Mouse (Mus musculus): ENCODE data around the gene Sh2d1b1.
A peak's percentile ranks its signal among the peaks of the same experiment; 100 is the strongest.
"Not testable (repeated sequence)": the region's sequence is repeated elsewhere in the genome, so short reads cannot be mapped to it uniquely, and the experiment has no call there.

The Sh2d1b1 gene

DNA sequence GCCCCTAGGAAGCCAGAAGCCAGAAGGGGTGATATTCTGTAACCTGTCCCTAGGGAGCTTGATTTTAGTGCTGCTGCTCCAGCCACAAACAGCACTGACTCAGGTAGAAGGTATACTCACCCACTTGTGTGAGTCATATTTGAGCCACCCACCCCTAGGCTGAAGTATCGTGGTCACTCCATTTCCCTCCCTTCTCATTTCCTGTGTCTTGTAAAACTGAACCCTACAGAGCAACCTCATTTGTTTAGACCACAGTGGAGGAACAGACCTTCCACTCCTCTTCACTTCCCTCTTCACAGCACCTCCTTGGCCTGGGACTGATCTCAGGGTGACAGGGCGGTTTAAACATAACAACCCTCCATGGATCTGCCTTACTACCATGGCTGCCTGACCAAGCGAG lies at the start of gene Sh2d1b1:
Sh2d1b1 (plus strand) TSS at position 305 of the 400 bp plus-strand sequence.
- DNase-seq (ENCODE audit: low spot score): no peak

DNA sequence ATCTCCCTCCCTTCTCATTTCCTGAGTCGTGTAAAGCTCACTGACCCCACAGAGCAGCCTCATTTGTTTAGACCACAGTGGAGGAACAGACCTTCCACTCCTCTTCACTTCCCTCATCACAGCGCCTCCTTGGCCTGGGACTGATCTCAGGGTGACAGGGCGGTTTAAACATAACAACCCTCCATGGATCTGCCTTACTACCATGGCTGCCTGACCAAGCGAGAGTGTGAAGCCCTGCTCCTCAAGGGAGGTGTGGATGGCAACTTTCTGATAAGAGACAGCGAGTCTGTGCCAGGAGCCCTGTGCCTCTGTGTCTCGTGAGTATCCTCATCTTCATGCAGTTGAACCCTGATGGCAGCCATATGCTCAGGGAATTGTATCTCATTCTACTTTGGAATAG lies 44.4 kb upstream of the Sh2d1b1 start, which contains the start of gene Sh2d1b2:
Sh2d1b2 (plus strand) TSS at position 62 of the 400 bp plus-strand sequence.
- DNase-seq (ENCODE audit: low spot score): not testable (repeated sequence)

DNA sequence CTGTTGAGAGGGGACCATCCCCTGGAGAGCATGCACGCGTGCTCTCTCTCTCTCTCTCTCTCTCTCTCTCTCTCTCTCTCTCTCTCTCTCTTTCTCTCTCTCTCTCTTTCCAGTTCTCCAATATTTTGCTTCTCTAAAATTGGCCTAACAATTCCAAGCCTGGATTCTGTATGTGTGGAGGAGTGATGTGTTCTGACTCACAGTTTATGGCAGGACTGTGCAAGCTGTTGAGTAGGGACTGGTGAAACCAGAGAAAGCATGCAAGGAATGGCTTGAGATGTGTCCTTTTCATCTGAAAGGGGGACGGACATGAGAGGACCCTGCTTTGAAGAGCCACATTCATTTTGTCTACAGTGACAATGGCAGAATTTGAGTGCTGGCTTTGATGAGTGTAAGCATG lies 32.1 kb upstream of the Sh2d1b1 start:
- no peak for DNase-seq (ENCODE audit: low spot score)

DNA sequence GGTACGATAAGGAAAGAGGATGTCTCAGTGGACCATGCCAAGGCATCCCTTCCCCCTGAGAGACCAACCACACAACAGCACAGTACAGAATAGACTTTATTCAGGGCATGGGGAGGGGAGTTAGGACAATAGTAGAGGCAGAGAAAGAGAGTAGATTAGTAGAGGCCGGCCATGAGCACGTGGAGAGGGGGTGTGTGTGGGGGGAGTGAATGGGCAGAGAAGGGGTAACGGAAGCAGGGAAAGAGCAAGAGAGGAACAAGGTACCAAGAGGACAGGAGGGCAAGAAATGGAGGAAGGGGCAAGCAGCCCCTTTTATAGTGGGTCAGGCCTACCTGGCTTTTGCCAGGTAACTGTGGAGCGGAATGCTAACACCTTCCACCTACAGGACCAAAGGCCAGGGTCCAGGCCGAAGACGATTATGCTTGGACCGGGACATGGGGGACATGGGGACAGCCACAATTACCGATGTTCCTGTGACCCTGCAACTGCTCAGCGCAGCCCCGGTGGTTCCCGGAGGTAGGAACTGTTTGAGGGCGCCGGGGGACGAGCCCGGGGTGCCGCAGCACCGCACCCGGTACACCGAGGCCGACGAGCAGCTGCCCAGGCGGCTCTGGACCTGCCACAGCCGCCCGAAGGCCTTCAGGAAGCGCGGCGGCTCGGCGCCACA lies 22.1 kb upstream of the Sh2d1b1 start:
- DNase-seq (ENCODE audit: low spot score): peak; percentile 3

DNA sequence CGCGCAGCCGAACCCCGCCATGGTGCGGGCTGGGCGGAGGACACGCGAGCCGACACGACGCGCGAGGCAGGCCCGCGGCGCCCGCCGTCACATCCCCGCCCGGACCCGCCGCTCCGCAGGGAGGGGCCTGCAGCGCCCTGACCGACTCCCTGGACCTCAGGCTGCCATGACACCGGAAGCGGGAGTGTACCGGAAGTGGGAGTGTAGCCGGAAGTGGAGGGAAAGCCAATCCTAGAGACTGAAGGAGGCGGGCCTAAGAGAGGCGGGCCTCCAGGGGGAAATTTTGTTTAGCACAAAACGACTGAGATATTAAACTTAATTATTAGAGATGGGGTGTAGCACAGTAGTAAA lies 21.6 kb upstream of the Sh2d1b1 start:
- peak; percentile 86 for DNase-seq (ENCODE audit: low spot score)

DNA sequence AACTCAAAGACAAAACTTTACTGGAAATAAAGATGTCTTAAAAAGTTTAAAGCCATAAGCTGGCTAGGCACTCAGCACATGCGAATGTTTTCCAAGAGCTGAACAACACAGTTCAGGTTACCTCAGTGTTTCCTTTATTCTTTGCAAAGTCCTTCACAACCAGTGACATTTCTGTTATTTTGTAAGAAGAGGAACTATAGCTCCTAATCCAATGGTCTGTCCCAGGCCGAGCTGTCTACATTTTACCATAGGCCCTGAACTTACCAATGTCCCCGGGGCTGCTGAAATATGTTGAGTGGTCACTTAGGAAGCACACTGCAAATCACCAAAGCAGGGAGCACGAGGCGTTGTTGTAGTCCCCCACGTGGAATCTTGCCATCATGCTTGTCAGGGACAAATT lies 6.8 kb upstream of the Sh2d1b1 start:
- no peak for DNase-seq (ENCODE audit: low spot score)

DNA sequence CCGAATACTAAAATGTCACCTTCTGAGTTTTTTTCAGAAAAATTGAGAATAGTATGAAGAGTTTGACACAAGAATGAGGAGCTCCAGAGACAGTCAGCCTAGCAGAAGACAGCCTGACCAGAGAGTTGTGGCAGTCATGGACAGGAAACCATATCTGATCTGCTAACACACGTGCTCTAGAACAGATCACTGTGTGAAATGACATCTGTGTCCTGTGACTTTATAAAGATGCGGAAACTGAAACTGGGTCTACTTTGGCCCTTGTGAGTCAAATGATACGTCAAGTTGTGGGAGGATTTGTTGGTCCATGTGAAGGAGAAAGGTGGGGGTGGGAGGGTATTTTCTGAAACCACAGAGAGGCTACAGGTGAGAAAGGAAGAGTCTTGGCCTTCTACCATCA lies 6.4 kb upstream of the Sh2d1b1 start:
- DNase-seq (ENCODE audit: low spot score): no peak

DNA sequence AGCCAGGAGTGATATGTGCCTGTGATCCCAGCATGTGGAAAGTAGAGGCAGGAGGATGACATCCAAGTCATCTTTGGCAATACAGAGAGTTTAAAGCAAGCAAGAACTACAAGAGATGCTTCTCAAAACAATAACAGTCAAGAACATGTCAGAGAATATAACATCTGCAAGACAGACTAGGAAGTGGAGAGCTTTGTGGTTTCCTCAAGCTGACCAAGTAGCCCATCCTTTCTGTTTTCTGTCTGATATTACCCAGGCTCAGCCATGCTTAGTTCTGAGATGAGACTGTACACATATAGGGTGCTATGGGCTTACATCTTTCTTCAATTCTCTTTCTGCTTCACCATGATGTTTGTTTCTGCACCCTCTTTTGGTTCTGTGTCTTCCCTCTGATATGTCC lies 3.9 kb upstream of the Sh2d1b1 start:
- DNase-seq (ENCODE audit: low spot score): no peak

DNA sequence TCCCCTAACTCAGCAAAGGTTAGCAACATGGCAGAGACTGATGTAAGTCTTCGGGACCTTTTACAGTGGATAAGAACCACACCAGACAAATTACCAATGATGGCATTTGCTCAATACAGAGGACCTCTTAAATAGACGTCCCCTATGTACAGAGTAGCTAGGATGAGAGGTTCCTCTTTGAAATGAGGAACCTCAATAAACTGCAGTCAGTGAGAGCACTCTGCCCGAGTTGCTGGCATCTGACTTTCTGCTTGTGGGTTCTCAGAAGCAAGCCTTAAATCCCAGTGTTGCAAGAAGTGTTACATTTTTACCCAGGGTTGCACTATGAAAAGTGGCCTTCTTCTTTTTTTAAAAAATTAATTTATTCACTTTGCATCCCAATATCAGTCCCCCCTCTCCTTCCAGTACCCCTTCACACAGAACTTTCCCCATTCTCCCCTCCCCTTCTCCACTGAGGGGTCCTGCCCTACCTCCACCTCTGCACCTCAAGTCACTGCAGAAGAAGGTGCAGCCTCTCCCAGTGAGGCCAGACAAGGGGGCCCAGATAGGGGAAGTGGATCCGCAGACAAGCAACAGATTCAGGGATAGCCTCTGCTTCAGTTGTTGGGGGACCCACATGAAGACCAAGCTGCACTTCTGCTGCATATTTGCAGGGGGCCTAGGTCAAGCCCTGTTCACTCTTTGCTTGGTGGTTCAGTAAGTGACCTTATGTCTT lies 5.5 kb downstream of the Sh2d1b1 start:
- no peak for DNase-seq (ENCODE audit: low spot score)

DNA sequence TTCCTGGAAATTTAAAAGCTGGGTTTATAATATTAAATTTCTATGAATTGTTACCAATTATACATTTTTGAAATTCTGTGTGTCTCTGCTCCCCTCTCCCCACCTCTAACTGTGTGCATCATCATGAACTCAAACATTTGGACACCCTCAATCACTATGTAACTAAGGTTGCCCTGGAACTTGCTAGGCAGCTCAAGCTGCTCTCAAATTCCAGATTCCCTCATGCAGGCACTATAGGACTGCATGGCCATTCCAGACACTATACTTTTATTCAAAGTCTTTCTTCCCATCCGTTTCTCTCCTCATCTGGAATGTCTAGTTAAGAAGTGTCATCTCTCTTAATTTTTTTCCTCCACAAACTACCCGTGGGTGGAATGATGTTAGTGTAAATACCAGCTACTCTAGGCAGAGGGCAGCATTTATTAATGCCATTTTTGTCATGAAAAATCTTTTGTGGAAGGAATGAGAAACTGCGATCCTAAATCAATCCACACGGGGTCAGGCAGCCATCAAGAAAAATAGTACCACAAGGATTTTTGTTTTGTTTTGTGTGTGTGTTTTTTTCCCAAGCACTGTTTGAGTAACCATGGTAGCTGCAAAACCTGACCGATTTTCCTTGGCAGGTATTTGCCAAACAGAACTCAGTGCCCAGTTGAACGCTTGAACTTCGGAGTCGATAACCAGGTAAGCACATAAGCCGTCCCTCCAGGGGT lies 15.3 kb downstream of the Sh2d1b1 start:
- DNase-seq (ENCODE audit: low spot score): peak; percentile 37

DNA sequence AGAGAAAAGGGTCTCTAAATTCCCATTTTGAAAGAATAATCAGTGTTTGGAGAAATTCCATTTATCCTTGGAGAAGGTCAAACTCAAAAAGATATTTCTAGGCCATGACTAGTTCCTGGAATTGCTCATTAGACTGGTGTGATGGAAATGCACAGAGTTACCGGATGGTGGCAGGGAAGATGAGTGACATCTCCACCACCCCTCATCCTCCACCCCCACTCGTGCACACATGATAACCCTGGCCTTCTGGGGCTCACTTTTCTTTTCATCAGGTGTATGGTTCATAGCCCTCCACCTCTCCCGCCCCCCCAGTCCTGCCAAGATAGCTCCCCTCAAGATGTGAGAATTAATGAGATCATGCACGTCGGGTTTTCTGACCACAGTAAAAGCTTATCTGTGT lies 16.1 kb downstream of the Sh2d1b1 start:
- DNase-seq (ENCODE audit: low spot score): no peak

DNA sequence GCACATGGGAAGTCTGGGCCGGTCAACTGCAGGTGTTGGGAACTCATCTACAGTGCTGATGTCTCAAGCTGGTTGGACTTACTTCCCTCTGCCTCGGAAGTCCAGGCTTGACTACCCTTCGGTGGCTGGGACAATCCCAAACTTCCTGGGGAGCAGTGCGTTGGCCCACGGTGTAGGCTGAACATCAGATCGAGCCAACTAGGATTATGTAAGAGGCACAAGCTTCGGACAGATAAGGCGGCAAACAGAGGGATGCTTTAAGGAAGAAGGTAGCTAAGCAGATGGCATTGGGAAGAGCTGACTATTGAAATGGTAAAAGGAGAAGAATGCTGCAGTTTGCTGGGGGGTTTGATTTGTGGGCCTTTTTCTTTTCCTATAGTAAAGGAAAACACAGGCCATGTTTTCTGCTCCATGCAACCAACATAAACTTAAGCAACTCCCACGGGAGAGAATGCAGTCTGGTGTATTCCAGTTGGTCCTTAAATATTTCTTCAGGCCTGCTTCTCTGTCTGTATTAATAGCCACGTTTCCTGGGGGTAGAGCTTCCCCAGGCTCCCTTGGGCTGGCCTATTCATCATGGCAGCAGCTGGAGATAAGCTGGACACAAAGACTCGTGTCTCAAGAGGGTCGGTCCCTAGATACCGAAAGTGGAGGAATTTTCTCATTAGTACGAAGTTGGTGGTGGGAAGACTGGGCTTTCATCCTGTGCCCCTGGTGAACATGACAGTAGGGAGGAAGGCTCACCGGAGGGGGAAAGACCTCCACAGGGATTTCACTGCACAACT lies 17.9 kb downstream of the Sh2d1b1 start:
- DNase-seq (ENCODE audit: low spot score): no peak

DNA sequence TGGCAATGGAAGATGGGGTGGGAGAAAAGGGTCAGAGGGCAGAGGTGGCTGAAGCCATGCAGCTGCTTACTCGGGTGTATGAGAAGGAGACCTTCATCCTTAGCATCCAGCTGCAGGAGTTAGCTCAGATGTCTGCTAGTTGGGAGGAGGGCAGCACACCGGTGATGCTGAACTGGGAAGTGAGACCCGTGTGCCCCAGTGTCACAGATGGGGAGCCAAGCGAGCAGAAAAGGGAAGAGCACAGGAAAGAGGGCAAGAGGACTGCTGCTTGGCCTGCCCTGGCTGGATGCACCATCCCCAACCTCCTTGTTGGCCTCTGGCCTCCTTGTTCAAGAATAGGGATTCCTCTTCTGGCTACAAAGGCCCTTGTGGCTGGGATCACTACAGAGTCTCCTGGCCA lies 22.4 kb downstream of the Sh2d1b1 start:
- DNase-seq (ENCODE audit: low spot score): no peak

DNA sequence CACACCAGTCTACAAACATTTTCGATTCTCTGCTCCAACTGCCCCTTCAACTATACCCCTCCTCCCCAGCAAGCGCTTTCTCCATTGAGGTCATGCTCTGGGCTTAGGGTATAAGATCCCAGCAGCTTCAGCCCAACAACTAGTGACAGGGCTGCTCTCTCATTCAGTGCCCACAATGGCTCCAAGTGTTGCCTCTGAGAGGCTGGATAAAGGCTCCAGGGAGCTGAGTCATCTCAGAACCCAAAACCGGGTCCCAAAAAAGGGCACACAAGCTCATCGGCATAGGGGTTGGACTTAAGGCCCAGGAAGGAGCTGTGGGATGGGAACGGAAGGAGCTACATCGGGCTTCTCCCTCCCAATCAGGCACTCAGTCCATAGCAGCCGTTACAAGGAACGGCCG lies 24.6 kb downstream of the Sh2d1b1 start:
- DNase-seq (ENCODE audit: low spot score): no peak

DNA sequence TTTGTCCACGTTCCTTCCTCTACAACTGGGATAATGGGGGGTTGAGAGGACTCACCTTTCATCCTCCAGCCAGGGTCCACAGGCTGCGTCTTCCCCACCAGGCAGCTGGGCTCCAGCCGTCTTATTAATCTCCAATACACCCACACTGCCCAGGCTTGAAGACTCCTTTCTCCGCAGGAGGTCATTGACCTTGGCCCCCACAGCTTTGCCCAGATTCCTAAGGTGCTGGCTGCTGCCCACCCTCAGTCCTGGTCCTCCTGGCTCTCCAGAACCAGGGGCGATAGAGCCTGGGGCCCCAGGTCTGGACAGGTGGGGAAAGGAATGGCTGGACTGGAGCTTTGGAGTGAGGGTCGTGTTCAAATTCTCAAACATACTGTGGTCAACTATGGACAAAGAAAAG lies 25.3 kb downstream of the Sh2d1b1 start:
- no peak for DNase-seq (ENCODE audit: low spot score)

DNA sequence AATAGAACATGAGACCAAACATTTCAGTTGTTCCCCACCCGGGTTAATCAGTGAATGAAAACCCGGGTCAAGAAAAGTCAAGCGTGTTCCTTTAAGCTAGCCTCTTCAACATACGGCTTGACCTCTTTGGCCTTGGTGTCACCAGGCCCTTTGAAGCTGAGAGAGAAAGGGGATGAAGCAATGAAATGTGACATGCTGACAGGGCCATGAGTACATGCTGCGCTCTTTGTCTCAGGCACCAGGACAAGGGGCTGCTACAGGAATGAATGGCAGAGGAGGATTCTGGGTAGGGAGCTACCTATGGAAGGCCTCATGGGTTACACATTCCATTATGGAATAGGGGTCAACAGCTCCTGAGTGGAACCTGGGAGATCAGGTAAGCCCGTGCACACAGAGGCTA lies 26.0 kb downstream of the Sh2d1b1 start:
- no peak for DNase-seq (ENCODE audit: low spot score)

DNA sequence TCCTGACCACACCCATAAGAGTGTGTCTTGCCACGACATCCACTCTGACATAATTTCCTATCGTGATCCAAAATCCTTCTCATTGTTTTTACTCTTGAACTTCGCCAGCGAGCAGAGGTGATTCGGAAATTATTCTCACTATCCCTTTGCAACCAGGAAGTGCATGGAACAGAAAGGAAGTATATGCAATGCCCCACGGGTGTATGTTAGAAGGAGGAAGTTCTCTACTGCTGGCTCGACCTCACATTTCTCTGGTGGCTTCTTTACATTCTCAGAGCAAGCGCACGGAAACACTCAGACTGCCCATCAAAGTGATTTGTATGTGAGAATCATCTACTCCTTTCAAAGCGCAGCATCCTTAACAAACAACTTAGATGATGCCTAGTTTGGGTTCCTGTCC lies 27.9 kb downstream of the Sh2d1b1 start:
- DNase-seq (ENCODE audit: low spot score): no peak

DNA sequence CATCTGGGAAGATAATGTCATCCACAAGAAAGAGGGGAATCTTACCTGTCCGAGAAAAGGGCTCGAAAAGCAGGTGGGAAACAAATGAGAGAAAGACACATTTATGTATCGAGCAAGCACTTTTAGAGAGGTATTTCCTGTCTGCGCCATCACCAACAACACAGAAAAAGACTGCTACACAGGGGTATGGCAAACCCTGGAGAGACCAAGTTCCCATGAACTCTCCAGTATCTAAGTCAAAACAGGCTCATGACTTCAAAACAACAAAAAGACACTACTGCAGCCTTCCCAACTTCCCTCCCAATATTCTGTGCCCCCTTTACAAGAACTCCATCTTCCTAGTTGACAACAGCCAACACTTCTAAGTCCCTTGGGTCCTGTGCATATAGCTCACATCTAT lies 29.1 kb downstream of the Sh2d1b1 start, which contains the start of gene Gm7694:
Gm7694 (minus strand) TSS at position 101 of the 400 bp plus-strand sequence.
- no peak for DNase-seq (ENCODE audit: low spot score)

DNA sequence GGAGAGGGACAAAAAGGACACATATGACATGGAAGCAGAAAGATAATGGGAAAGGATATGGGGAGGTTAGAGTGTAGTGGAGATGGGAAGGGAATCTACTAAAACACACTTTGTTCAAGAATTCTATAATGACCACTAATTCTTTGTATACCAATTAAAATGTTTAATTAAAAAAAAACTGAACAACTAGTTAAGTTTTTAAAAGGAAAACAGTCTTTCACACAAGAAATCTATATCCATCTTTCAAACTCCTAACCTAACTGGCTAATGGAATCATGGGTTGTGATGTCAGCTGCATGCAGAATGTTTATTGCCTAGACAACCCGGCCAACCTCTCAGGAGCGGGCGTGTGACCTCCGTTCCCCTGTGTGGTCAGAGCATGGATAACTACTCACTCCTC lies 31.4 kb downstream of the Sh2d1b1 start, which contains the start of gene Spata46:
Spata46 (plus strand) TSS at position 301 of the 400 bp plus-strand sequence.
- no peak for DNase-seq (ENCODE audit: low spot score)

DNA sequence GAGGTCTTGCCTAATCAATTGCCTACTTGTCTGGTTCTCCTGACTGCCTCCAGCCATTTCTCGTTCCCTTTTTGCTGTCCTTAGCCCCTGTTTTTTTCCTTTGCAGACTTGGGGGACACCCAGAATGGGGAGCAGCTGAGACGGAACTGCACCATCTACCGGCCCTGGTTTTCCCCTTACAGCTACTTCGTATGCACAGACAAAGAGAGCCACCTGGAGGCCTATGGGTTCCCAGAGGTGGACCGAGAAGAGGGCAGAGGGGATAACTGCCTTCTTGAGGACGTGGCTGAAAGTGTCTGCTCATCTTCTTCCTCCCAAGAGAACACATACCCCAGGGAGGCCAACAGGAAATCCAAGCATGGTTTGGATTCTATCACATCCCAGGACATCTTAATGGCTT lies 34.3 kb downstream of the Sh2d1b1 start:
- DNase-seq (ENCODE audit: low spot score): no peak

DNA sequence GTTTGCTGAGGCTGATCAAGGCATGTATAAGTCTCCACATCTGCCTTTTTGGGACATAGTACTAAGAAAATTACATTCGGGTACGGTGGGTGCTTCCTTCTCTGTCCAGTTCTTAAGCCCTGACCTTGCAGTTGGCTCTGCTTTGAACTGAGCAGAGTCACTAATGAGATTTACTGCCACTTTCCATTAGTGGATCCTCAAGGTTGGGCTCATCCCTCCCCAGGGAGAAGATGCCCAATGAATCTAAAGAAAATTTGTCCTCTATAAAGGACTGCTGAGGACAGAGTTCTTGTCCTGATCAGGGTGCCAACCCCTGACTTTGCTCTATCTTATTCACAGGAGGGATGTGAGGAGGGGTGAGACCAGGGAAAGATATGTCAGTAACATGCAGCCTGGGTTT lies 44.9 kb downstream of the Sh2d1b1 start:
- no peak for DNase-seq (ENCODE audit: low spot score)

DNA sequence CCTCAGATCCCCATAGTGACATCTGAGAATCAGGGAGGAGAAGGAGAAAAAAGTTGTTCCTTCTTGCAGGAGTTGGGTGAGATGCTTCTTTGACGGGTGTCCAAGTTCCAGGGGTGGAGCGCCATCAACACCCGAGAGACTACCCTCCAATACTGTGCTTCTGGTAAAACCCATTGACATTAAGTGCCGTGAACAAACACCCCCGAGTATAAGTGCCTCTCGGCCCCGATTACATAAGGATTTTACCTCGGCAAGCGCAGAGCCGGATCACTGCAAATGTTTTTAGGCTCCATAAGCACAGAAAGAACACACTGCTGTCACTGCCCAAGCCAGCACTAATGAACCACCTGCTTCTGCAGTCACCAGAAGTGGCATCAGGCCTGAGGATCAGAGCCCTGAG lies 45.9 kb downstream of the Sh2d1b1 start:
- no peak for DNase-seq (ENCODE audit: low spot score)

Measured in urinary bladder, postnatal 14 days (tissue).